Mouse (Mus musculus): Measurements from ENCODE around the gene Tmc3. TPM values are rescaled to one million over a fixed set of nuclear protein-coding genes. Genes with fewer than 3 reads are reported as not detected.

Tmc3 gene
- under 1 TPM; 0.06 to 0.29 TPM for total RNA-seq (2021)
- long read RNA-seq, experiment 1: 0 reads
- long read RNA-seq, experiment 2: 0 reads

GRCm38 (mm10) chr7:83584639-83585471 lies at the start of gene Tmc3:
Gene Tmc3 (plus strand): TSS chr7:83584927.
- intact Hi-C loops (cut with DNase I): no loop called here
- DNase-seq (ENCODE audit: low spot score in 2 of 2): peak; percentile 52 to 60

GRCm38 (mm10) chr7:83541536-83542169 lies 43.1 kb upstream of the Tmc3 start:
- no peak for DNase-seq (ENCODE audit: low spot score in 2 of 2)
- intact Hi-C loops (cut with DNase I): no loop called here

GRCm38 (mm10) chr7:83548686-83549352 lies 35.9 kb upstream of the Tmc3 start:
- intact Hi-C loops (cut with DNase I): loop anchor here (2.0 kb wide), 1 partner anchor 680 kb away; no protein-coding TSS in a partner anchor
- DNase-seq (ENCODE audit: low spot score in 2 of 2): no peak

GRCm38 (mm10) chr7:83549353-83549774 lies 35.4 kb upstream of the Tmc3 start:
- no peak for DNase-seq (ENCODE audit: low spot score in 2 of 2)
- intact Hi-C loops (cut with DNase I): loop anchor here (2.0 kb wide), 1 partner anchor 681 kb away; no protein-coding TSS in a partner anchor

GRCm38 (mm10) chr7:83549951-83550407 lies 34.7 kb upstream of the Tmc3 start:
- DNase-seq (ENCODE audit: low spot score in 2 of 2): peak; percentile 72 to 84
- intact Hi-C loops (cut with DNase I): loop anchor here (2.0 kb wide), 2 partner anchors 681 to 833 kb away; no protein-coding TSS in a partner anchor

GRCm38 (mm10) chr7:83554477-83554876 lies 30.2 kb upstream of the Tmc3 start:
- intact Hi-C loops (cut with DNase I): no loop called here
- no peak for DNase-seq (ENCODE audit: low spot score in 2 of 2)

GRCm38 (mm10) chr7:83556488-83556887 lies 28.2 kb upstream of the Tmc3 start:
- no peak for DNase-seq (ENCODE audit: low spot score in 2 of 2)
- intact Hi-C loops (cut with DNase I): no loop called here

- DNase-seq (ENCODE audit: low spot score in 2 of 2): no peak
- intact Hi-C loops (cut with DNase I): no loop called here
Observed at GRCm38 (mm10) chr7:83558741-83559280, 25.9 kb upstream of the Tmc3 start.

GRCm38 (mm10) chr7:83559495-83559894 lies 25.2 kb upstream of the Tmc3 start:
- intact Hi-C loops (cut with DNase I): no loop called here
- DNase-seq (ENCODE audit: low spot score in 2 of 2): no peak

GRCm38 (mm10) chr7:83561849-83562248 lies 22.9 kb upstream of the Tmc3 start:
- no peak for DNase-seq (ENCODE audit: low spot score in 2 of 2)
- intact Hi-C loops (cut with DNase I): loop anchor here (10.0 kb wide), 3 partner anchors 73 to 323 kb away; partner anchors contain the start of genes Mesd, Stard5 and Tlnrd1

- intact Hi-C loops (cut with DNase I): loop anchor here (10.0 kb wide), 3 partner anchors 70 to 320 kb away; partner anchors contain the start of genes Mesd, Stard5 and Tlnrd1
- DNase-seq (ENCODE audit: low spot score in 2 of 2): no peak
Observed at GRCm38 (mm10) chr7:83564635-83565291, 20.0 kb upstream of the Tmc3 start.

GRCm38 (mm10) chr7:83565976-83566375 lies 18.8 kb upstream of the Tmc3 start:
- DNase-seq (ENCODE audit: low spot score in 2 of 2): no peak
- intact Hi-C loops (cut with DNase I): loop anchor here (10.0 kb wide), 3 partner anchors 69 to 319 kb away; partner anchors contain the start of genes Mesd, Stard5 and Tlnrd1

- intact Hi-C loops (cut with DNase I): loop anchor here (1.0 to 10.0 kb wide), 5 partner anchors 67 to 317 kb away; partner anchors contain the start of genes Mesd, Stard5 and Tlnrd1
- DNase-seq (ENCODE audit: low spot score in 2 of 2): peak; percentile 35 to 53
Observed at GRCm38 (mm10) chr7:83567841-83568500, 16.8 kb upstream of the Tmc3 start.

GRCm38 (mm10) chr7:83568815-83569214 lies 15.9 kb upstream of the Tmc3 start:
- intact Hi-C loops (cut with DNase I): loop anchor here (1.0 to 10.0 kb wide), 5 partner anchors 66 to 316 kb away; partner anchors contain the start of genes Mesd, Stard5 and Tlnrd1
- DNase-seq (ENCODE audit: low spot score in 2 of 2): no peak

GRCm38 (mm10) chr7:83569436-83569835 lies 15.3 kb upstream of the Tmc3 start:
- intact Hi-C loops (cut with DNase I): loop anchor here (2.0 to 10.0 kb wide), 4 partner anchors 65 to 315 kb away; partner anchors contain the start of genes Mesd, Stard5 and Tlnrd1
- no peak for DNase-seq (ENCODE audit: low spot score in 2 of 2)

GRCm38 (mm10) chr7:83571077-83571476 lies 13.7 kb upstream of the Tmc3 start:
- intact Hi-C loops (cut with DNase I): no loop called here
- no peak for DNase-seq (ENCODE audit: low spot score in 2 of 2)

- intact Hi-C loops (cut with DNase I): no loop called here
- no peak for DNase-seq (ENCODE audit: low spot score in 2 of 2)
Observed at GRCm38 (mm10) chr7:83571901-83572300, 12.8 kb upstream of the Tmc3 start.

GRCm38 (mm10) chr7:83572451-83572850 lies 12.3 kb upstream of the Tmc3 start:
- no peak for DNase-seq (ENCODE audit: low spot score in 2 of 2)
- intact Hi-C loops (cut with DNase I): no loop called here
